Mouse (Mus musculus): ENCODE results near the gene Kmt2b.

The Kmt2b gene

GRCm38 (mm10) chr7:30599933-30600353 is 11.4 kb upstream of the Kmt2b start:
- DNase-seq = peak; percentile 94 to 97

- DNase-seq = no peak
Measured at GRCm38 (mm10) chr7:30598786-30599185, 10.3 kb upstream of the Kmt2b start, which contains the start of gene Zbtb32. Zbtb32 (minus strand) TSS chr7:30598909.

- DNase-seq = peak; percentile 41 to 42
Measured at GRCm38 (mm10) chr7:30596811-30597210, 8.3 kb upstream of the Kmt2b start.

DNA sequence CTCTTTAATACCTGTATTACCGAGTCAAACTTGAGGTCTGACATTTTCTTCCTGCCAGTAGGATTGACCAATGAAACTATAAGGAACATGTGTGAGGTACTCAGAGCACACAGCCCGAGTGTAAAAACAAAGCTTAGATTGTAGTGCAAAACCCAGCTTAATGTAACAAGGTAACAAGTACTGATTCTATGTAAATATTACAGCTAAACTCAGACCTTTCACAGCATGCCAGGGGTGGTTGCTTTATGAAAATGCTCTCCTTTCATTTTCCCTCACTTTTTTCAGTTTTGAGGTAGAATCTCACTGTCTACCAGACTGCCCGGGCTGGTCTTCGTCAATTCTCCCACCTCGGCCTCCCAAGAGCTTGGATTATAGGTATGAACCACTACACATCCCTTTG is 7.6 kb upstream of the Kmt2b start:
- DNase-seq = no peak

- no peak for DNase-seq
Measured at GRCm38 (mm10) chr7:30594510-30595024, 6.0 kb upstream of the Kmt2b start.

DNA sequence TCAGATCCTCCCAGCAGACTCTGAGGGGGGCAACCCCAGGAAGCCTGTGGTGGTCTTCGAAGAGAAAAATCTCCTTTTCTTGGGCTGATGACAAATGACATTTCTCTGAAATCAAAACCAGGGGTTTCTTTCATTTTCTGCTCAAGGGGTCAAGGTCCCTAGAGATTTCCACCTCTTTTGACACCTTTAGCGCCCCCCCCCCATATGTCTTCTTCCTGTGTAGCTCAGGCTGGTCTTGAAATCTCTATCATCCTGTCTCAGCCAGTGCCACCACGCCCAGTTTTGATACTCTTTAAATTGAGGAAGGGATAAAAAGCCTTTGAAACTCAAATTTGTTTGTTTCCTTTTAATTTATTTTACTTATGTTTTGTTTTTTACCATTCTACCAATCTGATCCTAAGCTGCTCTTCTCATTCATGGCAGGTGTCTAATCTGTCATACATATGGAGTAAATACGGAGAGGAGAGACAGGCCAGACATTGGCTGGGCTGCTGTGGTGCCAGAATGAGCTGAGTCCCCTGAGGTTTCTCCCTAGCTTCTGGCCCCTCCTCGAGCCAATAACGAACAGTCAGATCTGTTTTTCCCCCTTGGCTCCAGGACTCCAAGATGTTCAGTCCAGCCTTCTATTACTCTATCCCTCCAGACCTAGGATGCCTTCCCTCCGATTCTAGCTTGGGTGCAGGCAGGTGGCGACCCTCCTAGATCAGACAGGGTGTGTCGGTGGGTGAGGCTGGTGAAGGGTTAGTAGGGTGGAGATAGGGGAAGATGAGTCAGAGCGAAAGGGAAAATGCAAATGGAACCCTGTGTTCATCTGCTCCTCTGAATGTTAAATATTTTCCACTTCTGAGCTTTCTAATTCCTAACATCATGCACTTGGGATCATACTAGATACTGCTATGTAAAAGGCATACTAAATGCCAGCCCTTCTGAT is 5.3 kb upstream of the Kmt2b start:
- DNase-seq = no peak

GRCm38 (mm10) chr7:30592772-30593423 is 4.4 kb upstream of the Kmt2b start:
- DNase-seq = no peak

GRCm38 (mm10) chr7:30591605-30591951 is 3.1 kb upstream of the Kmt2b start:
- DNase-seq = no peak

DNA sequence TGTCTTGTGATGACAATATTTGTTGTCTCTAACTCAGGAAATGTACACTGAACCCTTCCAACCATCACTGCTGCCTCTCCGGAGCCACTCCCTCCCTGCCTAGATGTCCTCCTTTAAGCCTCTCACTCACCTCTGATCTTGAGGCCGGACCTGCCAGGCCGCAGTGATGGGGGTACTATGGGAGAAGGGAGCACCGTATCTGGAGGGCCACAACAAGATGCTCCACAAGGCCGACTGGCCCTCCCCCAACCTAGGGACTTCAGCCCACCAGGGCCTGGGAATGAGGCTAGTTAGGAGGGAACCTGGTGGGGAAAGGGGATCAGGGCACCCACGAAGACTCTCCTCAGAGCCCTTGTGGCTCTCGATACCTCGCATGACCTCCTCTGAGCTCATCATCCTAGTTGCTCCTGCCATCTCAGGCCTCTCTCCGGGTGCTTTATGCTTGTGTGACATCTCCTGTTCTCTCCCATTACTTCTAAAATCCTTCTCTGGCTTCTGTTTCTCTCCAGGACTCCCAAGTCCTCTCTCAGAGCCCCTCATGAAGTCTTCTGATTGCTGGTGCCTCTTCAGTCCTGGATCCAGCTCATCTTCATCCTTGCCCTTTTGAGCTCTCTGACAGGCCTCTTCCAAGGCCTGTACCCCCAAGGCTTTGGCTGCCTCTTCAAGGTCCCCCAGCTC is 2.5 kb upstream of the Kmt2b start:
- DNase-seq = no peak

- peak; percentile 85 to 90 for DNase-seq
Measured at GRCm38 (mm10) chr7:30589435-30590301, 1.1 kb upstream of the Kmt2b start.

DNA sequence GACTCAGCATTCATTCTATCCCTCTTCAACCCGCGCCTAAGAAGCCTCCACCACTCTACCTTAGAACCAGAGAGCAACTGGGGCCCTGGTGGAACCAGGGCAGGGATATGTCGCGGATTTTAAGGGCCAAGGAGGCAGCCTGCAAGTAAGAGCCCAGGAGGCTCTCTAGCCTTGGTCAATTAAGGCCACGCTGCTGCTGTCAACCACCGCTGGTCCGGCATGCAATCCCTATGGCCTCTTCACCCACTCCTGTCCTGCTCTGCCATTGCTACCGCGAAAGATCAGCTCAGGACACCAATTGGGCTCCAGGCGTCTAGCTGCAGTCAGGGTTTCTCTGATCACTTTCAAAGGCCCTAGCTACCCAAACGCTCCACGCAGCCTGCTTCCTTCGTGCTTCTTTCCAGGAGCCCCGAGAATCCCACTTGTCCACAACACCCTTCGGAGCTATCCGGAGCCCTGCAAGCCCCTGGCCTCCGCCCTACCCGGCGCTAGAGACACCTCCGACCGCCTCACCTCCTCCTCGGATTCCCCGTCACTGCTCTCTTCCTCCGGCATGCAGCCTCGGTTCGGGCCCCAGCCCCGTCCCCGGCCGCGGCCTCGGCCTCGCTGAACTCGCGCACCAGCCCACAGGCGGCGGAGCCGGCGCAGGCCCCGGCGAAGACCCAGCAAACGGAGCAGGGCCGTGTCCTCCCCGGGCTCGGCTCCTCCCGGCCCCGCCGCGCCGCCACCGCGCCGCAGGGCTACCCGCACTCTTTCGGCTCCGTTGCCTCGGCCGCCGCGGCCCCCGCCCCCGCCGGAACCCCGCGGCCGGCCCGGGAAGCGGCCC is 471 bp downstream of the Kmt2b start:
- peak in 1 of 2 experiments; percentile 64 for DNase-seq

GRCm38 (mm10) chr7:30586455-30587020 is 2.0 kb downstream of the Kmt2b start:
- no peak for DNase-seq

- no peak for DNase-seq
Measured at GRCm38 (mm10) chr7:30585170-30585569, 3.4 kb downstream of the Kmt2b start.

DNA sequence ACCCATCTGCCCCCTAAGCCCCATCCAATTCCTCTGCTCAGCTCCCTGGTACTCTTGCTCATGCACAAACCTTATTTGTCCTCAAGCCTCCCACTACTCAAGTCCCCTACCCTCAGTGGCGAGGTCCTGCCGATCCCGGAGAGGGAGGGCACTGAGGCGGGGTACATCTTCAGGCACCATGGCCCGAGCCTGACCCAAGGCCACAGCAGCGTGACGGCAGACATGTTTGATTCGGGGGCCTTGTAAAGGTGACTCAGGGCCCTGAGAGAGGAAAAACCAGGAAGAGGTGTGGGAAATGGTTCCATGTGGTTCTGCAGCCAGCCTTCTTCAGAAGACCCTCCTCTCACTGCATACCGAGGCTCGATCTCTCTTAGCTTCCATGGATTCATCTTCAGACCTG is 4.2 kb downstream of the Kmt2b start:
- DNase-seq = no peak

DNA sequence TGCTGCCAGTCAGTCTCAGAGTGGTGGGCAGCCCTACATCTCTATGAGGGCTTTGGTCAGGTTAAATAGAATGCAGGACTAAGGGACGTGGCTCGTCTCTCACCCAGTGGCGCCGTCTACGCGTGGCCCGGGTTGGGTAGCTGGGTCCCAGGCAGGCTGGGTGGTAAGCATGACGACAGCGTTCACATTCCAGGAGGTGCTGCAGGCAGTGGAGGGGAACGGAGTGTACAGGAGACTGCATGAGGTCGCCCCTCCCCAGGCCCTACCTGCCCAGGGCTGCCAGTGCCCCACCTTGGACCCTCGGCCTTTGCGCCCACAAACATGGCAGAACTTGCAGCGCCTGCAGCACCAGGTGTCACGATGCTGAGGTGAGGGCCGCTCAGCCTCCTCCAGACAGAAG is 7.0 kb downstream of the Kmt2b start:
- no peak for DNase-seq

GRCm38 (mm10) chr7:30579950-30580349 is 8.6 kb downstream of the Kmt2b start:
- no peak for DNase-seq

DNA sequence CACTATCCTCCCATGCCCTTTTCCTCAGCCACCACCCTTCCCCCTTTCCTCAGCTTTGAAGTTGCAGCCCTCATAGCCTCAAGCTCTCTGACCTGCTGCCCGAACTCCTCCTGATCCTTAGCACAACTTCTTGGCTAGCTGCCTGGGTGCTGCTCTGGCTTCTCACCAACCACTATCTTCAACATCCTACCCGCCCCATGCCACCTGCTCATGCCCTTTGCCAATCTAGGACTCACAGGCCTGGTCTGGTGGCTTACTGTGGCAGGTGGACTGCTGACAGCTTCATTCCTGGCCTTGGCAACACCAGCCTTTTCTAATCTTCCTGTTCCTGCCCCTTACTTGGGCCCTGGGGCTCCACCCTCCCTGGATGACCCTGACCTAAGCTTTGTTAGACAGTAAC is 15.6 kb downstream of the Kmt2b start:
- DNase-seq = no peak

DNA sequence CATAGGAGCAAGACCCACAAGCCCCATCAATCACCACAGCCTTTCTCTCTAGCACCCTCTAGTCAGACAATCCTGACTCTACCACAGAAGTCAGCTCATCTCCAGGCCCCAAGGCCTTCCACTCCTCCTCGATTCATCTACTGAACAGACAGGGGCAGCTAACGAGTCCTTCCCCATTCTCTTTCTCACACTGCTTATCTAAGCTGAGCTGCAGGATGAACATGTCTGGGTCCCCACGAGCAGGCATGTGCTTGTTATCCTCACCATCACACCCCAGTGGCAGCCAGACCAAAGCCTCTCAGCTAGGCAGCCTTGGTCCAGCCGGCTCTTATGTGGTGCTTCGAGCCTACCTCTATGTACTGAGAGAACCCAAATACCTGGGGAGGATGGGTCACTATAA is 16.1 kb downstream of the Kmt2b start:
- DNase-seq = no peak

DNA sequence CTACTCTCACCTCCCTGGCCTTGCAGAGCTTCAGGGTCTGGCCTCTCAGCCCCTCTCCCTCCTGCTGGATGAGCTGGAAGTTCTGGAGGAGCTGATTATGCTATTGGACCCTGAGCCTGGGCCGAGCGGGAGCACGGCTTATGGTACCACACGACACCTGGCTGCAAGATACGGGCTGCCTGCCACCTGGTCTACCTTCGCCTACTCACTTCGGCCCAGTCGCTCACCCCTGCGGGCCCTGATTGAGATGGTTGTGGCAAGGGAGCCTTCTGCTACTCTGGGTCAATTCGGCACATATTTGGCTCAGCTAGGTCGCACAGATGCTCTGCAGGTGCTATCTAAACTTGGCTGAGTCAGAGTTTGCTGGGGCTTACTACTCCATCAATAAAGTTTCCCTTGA is 21.0 kb downstream of the Kmt2b start:
- DNase-seq = no peak

- peak in 1 of 2 experiments; percentile 53 for DNase-seq
Measured at GRCm38 (mm10) chr7:30566033-30566432, 22.5 kb downstream of the Kmt2b start.

DNA sequence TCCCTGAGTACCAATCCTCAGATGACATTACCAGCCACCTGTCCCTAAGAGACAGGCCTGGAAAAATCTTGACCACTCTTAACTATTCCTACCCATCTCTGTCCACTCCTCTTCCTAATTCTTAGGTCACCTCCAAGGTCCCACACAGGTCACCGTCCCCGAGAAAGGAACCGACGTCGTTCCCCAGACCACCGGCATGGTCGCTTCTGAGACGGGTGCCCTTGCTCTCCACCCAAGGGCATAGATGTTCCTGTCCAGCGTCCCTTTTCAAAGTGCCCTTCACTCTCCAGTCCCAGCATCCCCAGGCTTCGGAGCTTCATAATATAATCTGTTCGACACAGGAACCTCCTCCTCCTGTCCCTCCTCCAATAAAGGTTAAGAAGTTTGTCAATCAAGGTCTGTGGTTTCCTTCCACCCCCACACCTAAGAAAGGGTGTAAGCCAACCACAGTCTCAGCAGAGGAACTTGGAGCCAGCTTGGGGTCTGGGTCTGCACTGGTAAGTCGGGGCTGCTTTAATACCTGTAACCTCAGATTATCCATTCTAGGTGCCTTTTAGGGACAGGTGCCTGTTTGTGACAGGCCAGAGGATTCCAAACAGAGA is 23.5 kb downstream of the Kmt2b start, which contains the start of gene Igflr1:
Gene Igflr1, plus strand, starts transcription at position 458 of the 602 bp plus-strand sequence.
- no peak for DNase-seq
